Mouse (Mus musculus): ENCODE data around the gene Pdgfd.

DNA sequence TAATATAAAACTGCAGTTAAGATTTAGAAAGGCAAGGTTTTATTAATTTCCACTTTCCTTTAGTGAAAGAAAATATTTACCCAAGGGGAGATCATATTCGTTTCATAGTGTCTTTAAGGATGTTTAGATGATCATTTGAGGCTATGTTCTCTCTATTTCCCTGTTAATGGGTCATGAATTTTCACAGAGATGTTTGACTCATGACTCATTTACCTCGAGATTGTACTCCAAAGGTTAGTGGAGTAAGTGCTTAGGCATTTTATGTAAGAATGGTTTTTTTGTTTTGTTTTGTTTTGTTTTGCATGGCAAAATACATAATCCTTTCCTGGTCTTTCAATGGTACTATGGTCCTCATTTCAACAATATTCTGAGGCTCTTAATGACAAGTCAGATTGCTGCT is 167.9 kb downstream of the Pdgfd start:
- TF ChIP-seq POLR2A (IDR thresholded peaks at IDR 0.05; ENCODE audit: borderline replicate concordance, insufficient read depth, low read length) (no peak), CTCF (IDR thresholded peaks at IDR 0.05; ENCODE audit: borderline replicate concordance, insufficient read depth, low read depth, low read length) (no peak)
